ENCODE assay signal across 12 mouse cellular contexts in genomic region chr2:157073378-157074052, GRCm38 (mm10). TPM values are rescaled to one million over a fixed set of nuclear protein-coding genes. Genes with fewer than 3 reads are reported as not detected.
A peak's percentile ranks its signal among the peaks of the same experiment; 100 is the strongest.
DNase-seq lines count a peak whose midpoint lies in the region; ATAC-seq and TF ChIP-seq lines count a peak whose summit lies in the region.
"Had no signal": no experiment of that assay in that cellular context is flagged by ENCODE, and none has a peak within 500 bp of the region (broad histone marks: within the 10 kb centered on the region; RNA-seq: fewer than 3 reads in every experiment).

No protein-coding gene starts in this region.

- H3K9me3 ChIP-seq in midbrain, embryonic 16.5 days (replicated peaks; ENCODE audit: control insufficient read depth, low read length, poor library complexity, severe bottlenecking): no peaks in the 10 kb centered on the region
- no peaks in the 10 kb centered on the region for H3K9me3 ChIP-seq in midbrain, postnatal 0 days (ENCODE audit: low read length)
- H3K9me3 ChIP-seq: neural tube, embryonic 12.5 days had no signal

- WGBS in midbrain, embryonic 16.5 days: 77% methylated on average over 9 of the region's 9 CpGs
- 68% methylated on average over 9 of the region's 9 CpGs for WGBS in midbrain, postnatal 0 days

- intact Hi-C loops in gastrocnemius, adult 2 months (cut with DNase I): no loop called here
- intact Hi-C loops in gastrocnemius, postnatal 36 days (cut with DNase I): no loop called here

- no peak for ATAC-seq in midbrain, embryonic 16.5 days
- ATAC-seq in midbrain, postnatal 0 days (ENCODE audit: low FRiP score): no peak
- no peak for ATAC-seq in activated CD4-positive, CD25-positive, alpha-beta regulatory T cell, adult 4 months

- H3K9ac ChIP-seq in midbrain, embryonic 16.5 days (ENCODE audit: low read depth, low read length): 0 out of 2 replicates have a peak overlapping the region, but pooled peaks have one; percentile 30
- no peak overlapping the region for H3K9ac ChIP-seq in midbrain, postnatal 0 days (replicated peaks; ENCODE audit: low read length, poor library complexity, severe bottlenecking)

- H3K4me2 ChIP-seq in midbrain, embryonic 16.5 days (ENCODE audit: low read length): no peak overlapping the region
- no peak overlapping the region for H3K4me2 ChIP-seq in midbrain, postnatal 0 days (ENCODE audit: low read depth, low read length, poor library complexity, severe bottlenecking)

- no peaks in the 10 kb centered on the region for H3K27me3 ChIP-seq in midbrain, embryonic 16.5 days (ENCODE audit: control insufficient read depth, insufficient read depth, low read depth, low read length)
- no peaks in the 10 kb centered on the region for H3K27me3 ChIP-seq in midbrain, postnatal 0 days (ENCODE audit: insufficient read depth, low read length)
- H3K27me3 ChIP-seq: neural tube, embryonic 12.5 days had no signal

- H3K36me3 ChIP-seq in midbrain, embryonic 16.5 days (ENCODE audit: control insufficient read depth, insufficient read depth, low read length): 0 out of 2 replicates have a peak, but pooled peaks cover 2% of the 10 kb centered on the region
- peaks cover 6% of the 10 kb centered on the region; the same call in 1 of the 2 replicates for H3K36me3 ChIP-seq in midbrain, postnatal 0 days (ENCODE audit: insufficient read depth, low read length)

- DNase-seq in gastrocnemius, adult 2 months: no peak
- no peak for DNase-seq in gastrocnemius, postnatal 36 days
- no peak for DNase-seq in midbrain, postnatal 0 days (ENCODE audit: low spot score)
- DNase-seq in heart, postnatal 4 days: peak; percentile 53
- no peak for DNase-seq in c-Kit-positive CD71-positive TER-119-positive erythroid progenitor cells, embryonic 14.5 days (ENCODE audit: low spot score)
- no peak for DNase-seq in kidney, adult 8-10 months

- no peak for TF ChIP-seq CTCF in gastrocnemius, adult 2 months (IDR thresholded peaks at IDR 0.05)
- TF ChIP-seq CTCF in midbrain, postnatal 0 days (IDR thresholded peaks at IDR 0.05): no peak

- peak overlapping the region; percentile 32 for H3K27ac ChIP-seq in gastrocnemius, adult 2 months
- H3K27ac ChIP-seq in midbrain, embryonic 16.5 days (ENCODE audit: low read length): no peak overlapping the region
- H3K27ac ChIP-seq in midbrain, postnatal 0 days (ENCODE audit: low read depth, low read length): no peak overlapping the region
- H3K27ac ChIP-seq: kidney, postnatal 0 days; neural tube, embryonic 12.5 days had no signal

- no peak overlapping the region for H3K4me3 ChIP-seq in gastrocnemius, adult 2 months
- no peak overlapping the region for H3K4me3 ChIP-seq in midbrain, embryonic 16.5 days (ENCODE audit: low read depth, low read length)
- no peak overlapping the region for H3K4me3 ChIP-seq in midbrain, postnatal 0 days (ENCODE audit: low read depth, low read length)
- H3K4me3 ChIP-seq: neural tube, embryonic 12.5 days had no signal

- peaks cover 87% of the 10 kb centered on the region for H3K4me1 ChIP-seq in midbrain, embryonic 16.5 days (ENCODE audit: control insufficient read depth, insufficient read depth, low read length)
- H3K4me1 ChIP-seq in midbrain, postnatal 0 days (ENCODE audit: insufficient read depth, low read length): peaks cover 57% of the 10 kb centered on the region

RNA-seq across cellular contexts. Expression of gene Soga1, which starts 5.5 kb away (rescaled TPM):
- 1 to 10 TPM; 2.8 to 4.5 TPM for total RNA-seq in gastrocnemius, adult 2 months (2021)
- total RNA-seq in gastrocnemius, postnatal 36 days (2021): 1 to 10 TPM; 3.9 to 4.1 TPM
- polyA plus RNA-seq in midbrain, embryonic 16.5 days (2015; fragmentation: Nextera tagmentation; extraction: Ambion mirVana): 5.2 and 5.5 TPM in 2 replicates
- total RNA-seq in midbrain, postnatal 0 days (2014; rRNA removed): 122 and 132 TPM in 2 replicates
- polyA plus RNA-seq in midbrain, postnatal 0 days (2015; fragmentation: Nextera tagmentation; extraction: Ambion mirVana): 2.8 and 3.9 TPM in 2 replicates
- total RNA-seq in heart, postnatal 4 days (2021): 10 to 100 TPM; 36.9 to 39.8 TPM
- polyA plus RNA-seq in activated CD4-positive, CD25-positive, alpha-beta regulatory T cell, adult 4 months (2017; shearing (Covaris generic)): under 1 TPM in 1 of 2 experiments, not detected in 1; 0.05 TPM

RNA-seq across cellular contexts. Expression of gene Tldc2, which starts 13.3 kb away (rescaled TPM):
- not detected for total RNA-seq in gastrocnemius, adult 2 months (2021)
- not detected for total RNA-seq in gastrocnemius, postnatal 36 days (2021)
- not detected in 2 replicates for polyA plus RNA-seq in midbrain, embryonic 16.5 days (2015; fragmentation: Nextera tagmentation; extraction: Ambion mirVana)
- not detected in 2 replicates for total RNA-seq in midbrain, postnatal 0 days (2014; rRNA removed)
- not detected in 2 replicates for polyA plus RNA-seq in midbrain, postnatal 0 days (2015; fragmentation: Nextera tagmentation; extraction: Ambion mirVana)
- total RNA-seq in heart, postnatal 4 days (2021): not detected
- not detected for polyA plus RNA-seq in activated CD4-positive, CD25-positive, alpha-beta regulatory T cell, adult 4 months (2017; shearing (Covaris generic))
- total RNA-seq: adrenal gland, postnatal 4 days; liver, adult 2 months had no signal
- polyA plus RNA-seq: liver, adult 2 months; neural tube, embryonic 12.5 days had no signal

Comparison
In these comparisons a context has a peak if more than half of its experiments do, and no peak if none do; other contexts are left out.
1. RNA of gene Soga1, which starts 5.5 kb away (total RNA-seq): 122 to 132 TPM in midbrain, postnatal 0 days and 36.9 to 39.8 TPM in heart, postnatal 4 days; 2.8 to 4.5 TPM in gastrocnemius, adult 2 months and 3.9 to 4.1 TPM in gastrocnemius, postnatal 36 days; every median in the first group is over 4 times any median in the second.